Mouse (Mus musculus): ENCODE data around the gene Ntf3. TPM values are rescaled to one million over a fixed set of nuclear protein-coding genes. Genes with fewer than 3 reads are reported as not detected.

Ntf3 gene
- total and polyA plus RNA-seq, 3 experiments = not detected

DNA sequence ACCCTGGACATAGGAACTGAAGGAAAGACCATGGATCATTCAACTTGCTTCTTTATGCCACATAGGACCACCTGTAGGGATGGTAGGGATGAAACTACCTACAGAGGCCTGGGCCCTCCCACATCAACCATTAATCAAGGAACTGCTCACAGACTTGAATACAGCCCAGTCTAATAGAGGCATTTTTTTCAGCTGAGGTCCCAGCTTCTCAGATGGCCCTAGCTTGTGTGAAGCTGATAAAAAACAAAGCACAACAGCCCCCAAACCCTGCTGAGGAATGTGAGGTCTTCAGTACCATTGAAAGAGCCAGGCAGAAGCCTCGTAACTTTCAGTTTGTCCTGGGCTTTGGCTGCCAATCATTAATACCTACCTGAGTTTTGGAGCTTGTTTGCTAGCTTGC lies 19.4 kb upstream of the Ntf3 start:
- Histone ChIP-seq H3K27ac (ENCODE audit: insufficient read depth, low read depth) (no peak overlapping the region), H3K36me3 (replicated peaks in 1 of 2; ENCODE audit: control insufficient read depth in 1 of 2, insufficient read depth in 1 of 2, low read length in 1 of 2) (no peaks in the 10 kb centered on the region), H3K9me3 (replicated peaks; ENCODE audit: low read length) (peaks cover 6% of the 10 kb centered on the region), H3K4me1 (ENCODE audit: control insufficient read depth in 1 of 2, insufficient read depth in 2 of 2) (peaks cover 0 to 6% of the 10 kb centered on the region in 2 experiments; a peak in 1 of 4 replicates), H3K27me3 (replicated peaks) (peaks cover 81% of the 10 kb centered on the region), H3K79me2 (replicated peaks; ENCODE audit: control insufficient read depth, extremely low read depth, insufficient read depth, poor library complexity, severe bottlenecking) (no peaks in the 10 kb centered on the region; the same call in 1 of the 2 replicates), H3K9ac (ENCODE audit: insufficient read depth, low read depth) (no peak overlapping the region), H3K4me3 (replicated peaks in 1 of 3; ENCODE audit: low read depth in 2 of 3, low read length in 2 of 3, poor library complexity in 1 of 3) (no peak overlapping the region), H3K4me2 (ENCODE audit: insufficient read depth, low read depth, poor library complexity, severe bottlenecking) (no peak overlapping the region)
- DNase-seq (ENCODE audit: extremely low read depth) = no peak
- no peak for TF ChIP-seq MYC (IDR thresholded peaks at IDR 0.05; ENCODE audit: low read depth, low read length)
- TF ChIP-seq CHD1 (IDR thresholded peaks at IDR 0.05; ENCODE audit: low read depth, low read length) = no peak
- TF ChIP-seq NELFE (IDR thresholded peaks at IDR 0.05; ENCODE audit: low read depth, low read length) = no peak
- no peak for TF ChIP-seq MAX (IDR thresholded peaks at IDR 0.05; ENCODE audit: low read length)
- TF ChIP-seq HCFC1 (IDR thresholded peaks at IDR 0.05; ENCODE audit: low read depth, low read length) = no peak
- TF ChIP-seq UBTF (IDR thresholded peaks at IDR 0.05; ENCODE audit: low read depth, low read length) = no peak
- TF ChIP-seq EP300 (IDR thresholded peaks at IDR 0.05; ENCODE audit: low read length) = no peak
- no peak for TF ChIP-seq ZNF384 (IDR thresholded peaks at IDR 0.05; ENCODE audit: low read depth, low read length)
- TF ChIP-seq MEF2A (IDR thresholded peaks at IDR 0.05; ENCODE audit: borderline replicate concordance, low read depth, low read length) = no peak
- TF ChIP-seq ETS1 (conservative IDR thresholded peaks at IDR 0.05; ENCODE audit: low read depth, low read length) = no peak
- no peak for TF ChIP-seq JUND (conservative IDR thresholded peaks at IDR 0.05; ENCODE audit: low read depth, low read length)
- no peak for TF ChIP-seq POLR2AphosphoS2 (IDR thresholded peaks at IDR 0.05; ENCODE audit: low read depth, low read length)
- TF ChIP-seq MAZ (IDR thresholded peaks at IDR 0.05; ENCODE audit: low read depth, low read length) = no peak
- no peak for TF ChIP-seq CTCF (conservative IDR thresholded peaks at IDR 0.05 in 1 of 2, IDR thresholded peaks at IDR 0.05 in 1 of 2; ENCODE audit: low read depth in 2 of 2, low read length in 2 of 2)
- TF ChIP-seq MAFK (IDR thresholded peaks at IDR 0.05; ENCODE audit: insufficient replicate concordance, low read length) = no peak
- in situ Hi-C loops (cut with MboI; ENCODE audit: low pct_ligation_motif_present, low pct_unique_long_range_greater_than_20kb, low sequenced_read_pairs) = no loop called here
- dilution Hi-C loops (cut with MboI; ENCODE audit: extremely low pct_ligation_motif_present, extremely low pct_unique_long_range_greater_than_20kb, low sequenced_read_pairs) = no loop called here

- Histone ChIP-seq H3K9ac (ENCODE audit: insufficient read depth, low read depth) (no peak overlapping the region), H3K4me3 (replicated peaks in 1 of 3; ENCODE audit: low read depth in 2 of 3, low read length in 2 of 3, poor library complexity in 1 of 3) (no peak overlapping the region), H3K27me3 (replicated peaks) (peaks cover 83% of the 10 kb centered on the region), H3K4me2 (ENCODE audit: insufficient read depth, low read depth, poor library complexity, severe bottlenecking) (no peak overlapping the region), H3K36me3 (replicated peaks in 1 of 2; ENCODE audit: control insufficient read depth in 1 of 2, insufficient read depth in 1 of 2, low read length in 1 of 2) (no peaks in the 10 kb centered on the region), H3K9me3 (replicated peaks; ENCODE audit: low read length) (no peaks in the 10 kb centered on the region), H3K4me1 (ENCODE audit: control insufficient read depth in 1 of 2, insufficient read depth in 2 of 2) (no peaks in the 10 kb centered on the region), H3K27ac (ENCODE audit: insufficient read depth, low read depth) (no peak overlapping the region), H3K79me2 (replicated peaks; ENCODE audit: control insufficient read depth, extremely low read depth, insufficient read depth, poor library complexity, severe bottlenecking) (no peaks in the 10 kb centered on the region)
- dilution Hi-C loops (cut with MboI; ENCODE audit: extremely low pct_ligation_motif_present, extremely low pct_unique_long_range_greater_than_20kb, low sequenced_read_pairs) = no loop called here
- DNase-seq (ENCODE audit: extremely low read depth) = no peak
- in situ Hi-C loops (cut with MboI; ENCODE audit: low pct_ligation_motif_present, low pct_unique_long_range_greater_than_20kb, low sequenced_read_pairs) = loop anchor here (25.0 kb wide), 1 partner anchor 190 kb away; no protein-coding TSS in a partner anchor
- TF ChIP-seq TBP (conservative IDR thresholded peaks at IDR 0.05; ENCODE audit: low read depth, low read length) (no peak), MAZ (IDR thresholded peaks at IDR 0.05; ENCODE audit: low read depth, low read length) (no peak), JUN (IDR thresholded peaks at IDR 0.05; ENCODE audit: insufficient read depth, low read depth, low read length) (no peak), MYC (IDR thresholded peaks at IDR 0.05; ENCODE audit: low read depth, low read length) (no peak), ZC3H11A (IDR thresholded peaks at IDR 0.05; ENCODE audit: low read depth, low read length) (no peak)
Measured at GRCm38 (mm10) chr6:126172071-126172470, 5.4 kb upstream of the Ntf3 start.
